Mouse (Mus musculus) adrenal gland, postnatal 25 days (tissue): ENCODE data around the gene Rhox8. TPM values are rescaled to one million over a fixed set of nuclear protein-coding genes. Genes with fewer than 3 reads are reported as not detected.
"Not testable (repeated sequence)": the region's sequence is repeated elsewhere in the genome, so short reads cannot be mapped to it uniquely, and the experiment has no call there.

Experiments
- DNase-seq: peaks from one replicate; pipeline ENCODE4 v3.0.0; 2021; ENCODE audit warnings: mixed read lengths
- long read RNA-seq: library from polyadenylated mRNA; stranded (forward); transcript quantifications from one replicate; pipeline ENCODE4 v2.0.0, GENCODE M21; 2021
- total RNA-seq: library from RNA; stranded (reverse); gene quantifications from 2 replicates; pipeline ENCODE4 v1.2.3, GENCODE M21; 2021

Gene Rhox8
- not detected in 2 replicates for total RNA-seq
- long read RNA-seq = 0 reads

GRCm38 (mm10) chrX:37878844-37879243, at the start of gene Rhox8:
Gene Rhox8 (minus strand): TSS chrX:37878944.
- DNase-seq = no peak

GRCm38 (mm10) chrX:37916311-37916710, 37.6 kb upstream of the Rhox8 start:
- no peak for DNase-seq

- peak; percentile 10 for DNase-seq
These were observed 29.8 kb upstream of the Rhox8 start for GRCm38 (mm10) chrX:37908581-37908980.

GRCm38 (mm10) chrX:37903727-37904126, 25.0 kb upstream of the Rhox8 start:
- DNase-seq = peak; percentile 7

- DNase-seq = not testable (repeated sequence)
These were observed 22.9 kb upstream of the Rhox8 start, which contains the start of gene Rhox9 for GRCm38 (mm10) chrX:37901670-37902069. Gene Rhox9 (minus strand): TSS chrX:37901770.

- not testable (repeated sequence) for DNase-seq
These were observed 18.4 kb upstream of the Rhox8 start, which contains the start of gene Rhox7b for GRCm38 (mm10) chrX:37897132-37897531. Gene Rhox7b (minus strand): TSS chrX:37897232.

GRCm38 (mm10) chrX:37871641-37872040, 7.1 kb downstream of the Rhox8 start:
- no peak for DNase-seq

- DNase-seq = not testable (repeated sequence)
These were observed 47.4 kb downstream of the Rhox8 start, which contains the start of gene Rhox7a for GRCm38 (mm10) chrX:37831386-37831785. Gene Rhox7a (plus strand): TSS chrX:37831686.

- DNase-seq = not testable (repeated sequence)
These were observed 52.1 kb downstream of the Rhox8 start, which contains the start of gene Rhox6 for GRCm38 (mm10) chrX:37826610-37827009. Gene Rhox6 (plus strand): TSS chrX:37826910.

Other genes with a start within 250 kb of the Rhox8 start
- not detected in 2 replicates for gene Rhox2g, start 235.5 kb downstream of the Rhox8 start, total RNA-seq
- not detected in 2 replicates for gene Rhox4g, start 227.6 kb downstream of the Rhox8 start, total RNA-seq
- not detected in 2 replicates for gene Rhox3h, start 210.2 kb downstream of the Rhox8 start, total RNA-seq
- not detected in 2 replicates for gene Rhox2h, start 205.7 kb downstream of the Rhox8 start, total RNA-seq
- not detected in 2 replicates for gene Rhox5, start 74.1 kb downstream of the Rhox8 start, total RNA-seq
- not detected in 2 replicates for gene Rhox6, start 52.0 kb downstream of the Rhox8 start, total RNA-seq
- not detected in 2 replicates for gene Rhox7a, start 47.3 kb downstream of the Rhox8 start, total RNA-seq
- not detected in 2 replicates for gene Rhox7b, start 18.3 kb upstream of the Rhox8 start, total RNA-seq
- gene Rhox9, start 22.8 kb upstream of the Rhox8 start, total RNA-seq = not detected in 2 replicates
- not detected in 2 replicates for gene Btg1-ps1, start 139.9 kb upstream of the Rhox8 start, total RNA-seq
- gene Btg1-ps2, start 164.2 kb upstream of the Rhox8 start, total RNA-seq = not detected in 2 replicates
- not detected in 2 replicates for gene Rhox10, start 187.5 kb upstream of the Rhox8 start, total RNA-seq
- not detected in 2 replicates for gene Rhox11, start 206.2 kb upstream of the Rhox8 start, total RNA-seq
- gene Rhox12, start 232.0 kb upstream of the Rhox8 start, total RNA-seq = not detected in 2 replicates
- gene Rhox13, start 242.3 kb upstream of the Rhox8 start, total RNA-seq = not detected in 2 replicates